Mouse (Mus musculus) thymus, postnatal 10 days (tissue): ENCODE measurements around the gene Cela1.

Experiments
- DNase-seq, 2 experiments: peaks; one replicate each; pipeline ENCODE4 v3.0.0; 2021; ENCODE audit warnings: low spot score in 2 of 2

Gene Cela1

DNA sequence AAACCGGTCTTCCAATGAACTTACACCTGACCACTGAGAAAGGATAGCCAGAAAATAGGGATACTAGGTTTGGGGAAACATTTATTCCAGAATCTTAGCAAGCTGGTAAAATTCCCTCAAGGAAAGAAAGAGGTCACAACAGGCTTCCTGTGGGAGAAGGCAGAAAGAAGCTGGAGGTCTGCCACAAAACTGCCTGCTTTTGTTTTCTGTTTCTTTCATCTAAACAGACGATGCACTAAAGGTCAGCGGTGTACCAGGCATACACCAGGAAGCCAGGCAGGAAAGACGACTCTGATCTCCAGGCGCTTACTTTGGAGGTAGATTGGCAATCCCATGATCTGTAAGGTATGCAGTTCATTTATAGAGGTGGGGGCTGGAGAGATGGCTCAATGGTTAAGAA lies 16.9 kb downstream of the Cela1 start:
- no peak for DNase-seq

DNA sequence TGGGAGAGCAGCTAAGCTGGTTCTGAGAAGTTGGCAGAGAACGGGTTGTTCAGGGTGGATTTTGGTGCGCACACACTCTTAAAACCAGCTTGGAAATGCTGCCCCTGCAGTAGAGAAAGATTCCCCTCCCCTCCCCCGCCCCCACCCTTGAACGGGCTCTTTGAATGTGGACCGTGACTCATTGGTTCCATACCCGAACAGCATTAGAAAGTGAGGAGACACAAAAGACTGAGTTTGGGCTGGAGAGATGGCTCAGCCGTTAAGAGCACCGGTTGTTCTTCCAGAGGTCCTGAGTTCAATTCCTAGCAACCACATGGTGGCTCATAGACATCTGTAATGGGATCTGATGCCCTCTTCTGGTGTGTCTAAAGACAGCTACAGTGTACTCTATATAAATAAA lies 17.7 kb downstream of the Cela1 start:
- DNase-seq = no peak

DNA sequence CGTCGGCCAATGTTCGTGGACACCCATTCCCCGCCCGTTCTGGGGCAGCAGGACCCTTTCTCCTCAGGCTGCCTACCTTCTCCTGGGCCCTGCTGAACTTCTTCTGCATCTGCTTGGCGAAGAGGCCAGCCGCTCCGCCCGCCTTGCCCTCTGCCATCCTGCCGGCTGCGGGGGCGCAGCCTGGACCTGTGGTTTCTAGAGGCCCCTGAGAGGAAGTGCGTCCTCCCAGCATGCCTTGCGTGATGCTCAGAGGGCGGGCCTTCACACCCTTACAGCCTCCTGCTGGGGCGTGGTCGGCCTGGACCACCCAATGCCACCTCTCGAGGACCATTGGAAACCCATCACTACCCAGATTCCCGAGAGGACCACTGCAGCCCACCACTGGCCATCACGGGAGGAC lies 18.4 kb downstream of the Cela1 start, which contains the start of gene Bin2:
Gene Bin2 (minus strand): TSS at position 217 of the 400 bp plus-strand sequence.
- DNase-seq = peak; percentile 86 to 87

DNA sequence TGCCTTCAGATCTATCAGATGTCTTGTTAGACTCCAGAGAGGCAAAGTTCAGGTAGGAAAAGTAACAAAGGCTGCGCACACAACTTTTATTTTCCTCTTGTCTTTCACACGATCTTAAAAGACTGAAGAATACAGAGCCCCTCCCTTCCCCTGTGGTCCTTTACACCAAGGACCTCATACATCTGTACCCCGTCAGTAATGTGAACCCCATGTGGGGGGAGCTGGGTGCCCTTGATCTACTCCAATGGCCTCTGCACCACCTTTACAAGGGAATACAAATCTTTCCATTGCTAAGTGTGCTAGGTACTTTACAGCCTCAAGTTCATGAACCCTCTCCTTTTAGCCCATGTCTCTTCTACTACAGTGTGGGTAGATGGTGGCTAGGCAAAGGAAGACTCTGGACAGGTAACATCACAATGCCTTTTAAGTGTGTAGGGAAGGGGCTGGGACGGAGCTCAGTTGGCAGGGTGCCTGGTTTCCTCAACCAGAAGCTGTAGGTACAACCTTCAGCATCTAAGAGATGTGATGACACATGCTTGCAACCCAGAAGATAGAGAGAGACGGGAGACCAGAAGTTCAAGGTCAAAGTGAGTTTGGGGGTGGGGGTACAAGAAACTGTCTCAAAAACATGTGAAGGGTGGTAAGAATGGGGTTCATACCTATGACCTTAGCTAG lies 19.7 kb downstream of the Cela1 start:
- DNase-seq = peak; percentile 23 to 44

DNA sequence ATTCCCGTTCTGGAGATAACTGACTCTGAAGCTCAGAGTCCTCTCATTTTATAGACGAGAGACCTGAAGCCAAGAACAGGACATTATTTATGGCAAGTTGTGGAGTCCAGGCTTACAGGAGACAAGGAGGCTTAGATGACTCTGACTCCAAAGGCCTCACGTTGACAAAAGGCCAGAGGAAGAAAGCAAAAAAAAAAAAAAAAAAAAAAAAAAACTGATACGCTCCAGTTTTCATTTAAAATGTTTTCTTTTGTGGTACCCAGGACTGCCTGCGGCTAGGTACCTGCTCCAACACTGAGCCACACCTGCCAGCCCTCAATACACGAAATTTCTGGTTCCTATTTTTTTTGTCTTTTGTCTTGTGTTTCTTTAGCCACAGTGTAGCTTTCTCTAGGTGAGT lies 20.3 kb downstream of the Cela1 start:
- DNase-seq = no peak

DNA sequence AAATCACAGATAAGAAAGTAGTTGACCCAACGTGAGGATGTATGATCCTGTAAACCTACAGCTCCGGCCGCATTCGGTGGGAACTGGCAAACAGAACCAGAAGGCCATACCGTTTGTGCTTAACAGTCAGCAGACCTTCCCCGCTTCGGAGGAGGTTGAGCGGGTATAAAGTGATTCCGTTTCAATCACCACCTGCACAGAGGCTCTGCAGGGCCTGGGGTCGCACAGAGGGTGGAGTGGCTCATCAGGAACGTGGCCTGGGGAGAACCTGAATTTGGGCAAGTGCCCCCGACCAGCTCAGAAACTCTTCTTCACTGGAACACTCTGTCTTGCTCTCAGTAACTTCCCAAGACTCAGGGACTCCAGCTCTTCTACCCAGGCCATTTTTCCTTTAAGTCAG lies 20.9 kb downstream of the Cela1 start:
- DNase-seq = peak in 1 of 2 experiments; percentile 27

DNA sequence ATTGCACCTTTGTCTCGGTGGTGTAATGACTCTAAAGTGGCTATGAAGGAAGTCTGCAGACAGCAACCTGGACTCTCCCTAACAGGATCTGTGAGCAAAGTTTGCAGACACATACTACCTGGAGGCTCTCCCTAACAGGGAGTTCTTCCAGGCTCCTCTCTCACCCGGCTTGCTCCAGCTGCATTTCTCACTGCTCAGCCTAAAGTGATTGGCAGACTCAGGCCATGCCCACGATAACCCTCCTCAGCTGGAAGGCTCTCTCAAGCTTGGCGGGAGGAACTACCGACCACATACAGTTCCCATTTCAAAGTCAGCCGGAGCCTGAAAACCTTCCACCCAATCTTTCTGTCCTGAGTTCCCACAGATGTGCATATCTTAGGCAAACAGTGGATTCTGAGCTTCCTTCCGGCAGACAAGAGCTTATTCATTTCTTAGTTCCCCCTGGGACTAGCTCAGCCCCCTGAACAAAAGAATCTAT lies 21.5 kb downstream of the Cela1 start:
- peak in 1 of 2 experiments; percentile 25 for DNase-seq

DNA sequence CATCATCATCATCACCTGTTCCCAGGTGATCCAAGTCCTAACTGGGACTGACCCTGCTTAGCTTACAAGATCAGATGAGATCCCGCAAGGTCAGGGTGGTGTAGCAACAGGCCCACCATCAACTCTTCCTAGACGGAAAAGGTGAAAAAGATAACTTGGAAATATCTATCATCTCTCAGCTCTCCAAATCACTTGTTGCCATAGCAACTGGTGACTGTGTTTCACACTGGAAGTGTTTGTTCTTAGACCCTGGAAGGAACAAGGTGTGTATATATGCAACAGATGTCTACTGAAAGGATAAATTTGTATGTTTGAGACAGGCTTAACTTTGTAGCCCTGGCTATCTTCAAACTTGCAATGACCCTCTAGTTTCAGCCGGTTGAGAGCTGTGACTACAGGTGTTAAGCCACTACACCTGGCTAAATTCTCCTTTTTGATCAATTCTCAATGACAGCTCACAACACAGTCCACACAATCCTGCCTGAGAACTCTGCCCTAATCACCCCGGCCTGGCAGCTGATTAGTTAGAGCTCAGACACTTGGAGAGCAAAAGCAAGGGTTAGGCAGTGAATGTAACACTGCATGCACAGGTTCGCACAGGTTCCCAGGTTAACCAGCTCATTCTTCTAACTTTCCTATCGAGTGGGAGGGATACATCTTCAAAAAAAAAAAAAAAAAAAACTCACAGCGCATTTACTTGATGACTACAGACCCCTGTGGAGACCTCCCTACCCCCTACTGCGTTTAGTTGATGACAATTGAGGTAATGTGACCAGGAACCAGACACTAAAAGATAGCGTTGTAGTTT lies 22.1 kb downstream of the Cela1 start:
- DNase-seq = no peak

DNA sequence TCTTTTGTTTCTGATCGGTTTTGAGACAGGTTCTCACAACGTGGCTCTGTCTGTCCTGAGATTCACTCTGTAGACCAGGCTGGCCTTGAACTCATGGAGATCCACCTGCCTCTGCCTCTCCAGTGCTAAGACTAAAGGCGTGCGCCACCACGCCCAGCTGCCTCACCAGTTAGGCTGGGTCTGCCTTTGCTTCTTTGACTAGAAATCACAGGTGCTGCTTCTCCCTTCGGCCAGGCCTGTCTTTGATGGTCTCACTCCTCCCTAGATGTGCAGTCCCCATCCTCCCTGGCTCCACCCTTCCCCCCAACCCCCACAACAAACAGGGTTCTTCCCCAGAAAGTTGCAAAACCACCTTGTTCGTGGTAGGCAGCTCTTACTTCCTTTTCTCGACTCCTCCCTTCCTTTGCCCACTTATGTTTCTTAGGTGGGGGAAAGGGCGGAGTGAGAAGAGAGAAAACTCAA lies 22.9 kb downstream of the Cela1 start:
- peak; percentile 57 to 65 for DNase-seq

DNA sequence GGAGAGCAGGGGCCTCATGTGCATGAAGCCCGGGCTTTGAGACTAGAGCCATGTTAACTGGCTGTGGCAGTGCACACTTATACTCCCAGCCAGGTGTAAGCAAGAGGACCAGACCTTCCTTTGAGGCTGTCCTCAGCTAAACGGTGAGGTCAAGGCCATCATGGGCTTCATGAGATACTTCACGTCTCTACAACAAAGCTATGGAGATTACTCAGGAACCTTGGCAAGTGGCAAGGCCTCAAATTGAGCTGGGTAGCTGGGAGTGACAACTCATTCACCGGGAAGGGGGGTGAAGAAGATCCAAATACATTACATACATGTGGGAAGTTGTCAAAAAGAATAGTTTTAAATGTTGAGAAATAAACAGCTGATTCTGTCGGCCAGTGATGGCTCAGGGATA lies 26.9 kb downstream of the Cela1 start:
- DNase-seq = no peak

DNA sequence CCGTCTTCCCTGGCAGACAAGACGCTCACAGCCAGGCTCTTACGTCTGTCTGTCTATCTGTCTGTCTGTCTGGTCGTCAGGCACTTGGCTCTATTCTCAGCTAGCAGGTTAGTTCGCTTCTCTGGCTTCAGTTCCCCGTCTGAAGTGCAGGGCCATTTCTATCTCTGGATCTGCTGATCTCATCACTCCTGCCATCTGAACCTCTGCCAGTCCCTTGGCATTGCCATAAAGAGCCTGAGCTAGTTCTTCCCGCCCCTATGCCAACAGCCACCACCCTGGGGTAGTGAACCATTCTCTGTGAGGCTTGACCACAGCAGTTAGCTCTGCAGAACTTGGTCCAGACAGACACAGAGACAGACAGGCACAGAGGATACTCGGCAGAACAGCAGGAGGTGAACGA lies 27.4 kb downstream of the Cela1 start:
- no peak for DNase-seq

DNA sequence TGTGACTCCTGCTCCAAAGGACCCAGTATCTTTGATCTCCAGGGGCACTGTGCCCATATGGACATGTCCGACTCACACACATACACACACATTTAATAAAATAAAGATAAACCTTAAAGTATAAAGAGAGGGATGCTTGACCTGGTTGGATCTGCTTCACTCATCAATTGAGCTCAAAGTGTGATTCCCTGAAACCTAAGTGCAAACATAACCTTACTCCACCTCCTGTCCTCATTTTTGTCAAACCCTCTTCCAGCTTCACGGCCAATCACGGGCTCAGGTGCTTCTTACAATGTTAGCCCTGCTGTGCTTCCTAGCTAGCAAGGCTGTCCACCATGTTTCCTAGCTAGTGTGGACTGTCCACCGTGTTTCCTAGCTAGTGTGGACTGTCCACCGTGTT lies 32.5 kb downstream of the Cela1 start:
- DNase-seq = no peak

DNA sequence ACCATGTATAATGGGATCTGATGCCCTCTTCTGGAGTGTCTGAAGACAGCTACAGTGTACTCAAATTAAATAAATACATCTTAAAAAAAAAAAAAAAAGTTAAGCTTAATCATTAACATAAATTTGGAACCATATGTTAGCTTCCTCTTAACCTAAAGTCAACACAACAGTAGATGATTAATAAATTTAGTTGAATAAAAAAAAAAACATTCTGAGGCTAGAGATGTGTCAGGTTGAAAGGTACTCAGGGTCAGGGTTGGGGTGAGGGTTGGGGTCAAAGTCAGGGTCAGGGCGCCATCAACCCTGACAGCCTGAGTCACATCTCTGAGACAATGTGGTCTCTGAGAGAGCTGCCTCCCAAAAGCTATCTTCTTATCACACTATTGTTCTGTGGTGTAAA lies 33.5 kb downstream of the Cela1 start:
- no peak for DNase-seq

DNA sequence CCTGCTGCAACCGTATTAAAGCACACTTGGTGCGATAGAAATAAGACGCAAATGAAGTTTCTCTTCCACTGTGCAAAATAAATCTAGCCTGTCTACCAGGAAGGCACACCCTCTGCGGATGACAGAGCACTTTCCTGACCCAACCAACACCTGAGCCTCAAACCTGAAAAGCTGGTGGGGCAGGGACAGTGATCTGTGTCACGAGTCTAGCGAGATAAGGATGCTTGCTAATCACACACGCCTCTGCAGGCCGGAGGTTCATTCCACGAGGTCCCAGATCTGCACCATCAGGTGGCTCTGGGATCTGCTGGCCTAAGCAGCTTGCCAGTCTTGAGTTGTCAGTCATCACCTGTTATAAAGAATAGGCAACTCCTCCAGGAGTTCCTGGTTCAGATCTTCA lies 36.1 kb downstream of the Cela1 start:
- DNase-seq = no peak

DNA sequence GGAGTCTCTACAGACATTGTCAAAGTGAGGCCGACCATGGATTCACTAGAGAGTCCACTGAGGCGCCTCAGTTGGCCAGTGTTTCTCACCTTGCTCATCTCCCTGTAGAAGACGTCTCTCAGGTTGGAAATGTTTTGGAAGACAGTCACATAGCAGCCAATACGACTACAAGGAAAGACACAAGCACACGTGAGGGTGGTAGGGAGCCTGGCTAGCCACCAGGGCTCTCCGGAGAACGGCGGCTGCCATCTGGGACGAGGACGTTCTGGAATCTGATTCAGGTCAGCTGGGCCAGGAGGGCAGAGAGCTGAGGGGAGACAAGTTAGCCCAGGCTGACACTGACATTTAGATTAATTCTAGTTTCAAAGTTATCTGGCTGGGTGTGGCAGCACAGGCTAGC lies 37.6 kb downstream of the Cela1 start:
- DNase-seq = no peak

DNA sequence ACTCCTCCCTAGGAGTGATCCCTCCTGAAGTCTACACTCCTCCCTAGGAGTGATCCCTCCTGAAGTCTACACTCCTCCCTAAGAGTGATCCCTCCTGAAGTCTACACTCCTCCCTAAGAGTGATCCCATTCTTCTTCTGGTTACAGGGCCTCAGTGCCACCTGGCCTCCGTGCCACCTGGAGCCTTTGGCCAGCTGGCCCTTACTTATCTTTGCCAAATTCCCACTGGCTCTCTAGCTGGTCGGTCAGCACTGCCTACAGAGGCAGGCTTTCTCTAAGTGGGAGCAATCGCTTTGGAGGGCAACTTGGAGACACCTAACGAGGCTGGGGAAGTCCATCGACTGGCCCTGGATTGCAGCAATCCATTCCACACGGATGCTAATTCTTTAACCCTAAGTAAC lies 41.6 kb downstream of the Cela1 start:
- DNase-seq = no peak

DNA sequence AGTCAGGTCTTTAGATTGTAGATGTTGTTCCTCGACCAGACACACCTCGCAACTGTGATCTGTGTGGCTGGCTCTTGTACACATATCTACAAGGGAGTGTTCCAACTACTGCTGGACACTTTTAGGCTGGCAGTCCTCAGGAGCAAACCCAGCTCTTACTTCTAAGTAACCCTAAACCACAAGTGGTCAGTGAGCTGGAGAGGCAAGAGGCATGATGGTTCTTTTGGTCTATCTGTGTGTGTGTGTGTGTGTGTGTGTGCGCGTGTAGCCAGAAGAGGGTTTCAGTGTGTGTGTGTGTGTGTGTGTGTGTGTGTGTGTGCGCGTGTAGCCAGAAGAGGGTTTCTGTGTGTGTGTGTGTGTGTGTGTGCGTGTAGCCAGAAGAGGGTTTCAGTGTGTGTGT lies 45.3 kb downstream of the Cela1 start:
- DNase-seq = no peak

DNA sequence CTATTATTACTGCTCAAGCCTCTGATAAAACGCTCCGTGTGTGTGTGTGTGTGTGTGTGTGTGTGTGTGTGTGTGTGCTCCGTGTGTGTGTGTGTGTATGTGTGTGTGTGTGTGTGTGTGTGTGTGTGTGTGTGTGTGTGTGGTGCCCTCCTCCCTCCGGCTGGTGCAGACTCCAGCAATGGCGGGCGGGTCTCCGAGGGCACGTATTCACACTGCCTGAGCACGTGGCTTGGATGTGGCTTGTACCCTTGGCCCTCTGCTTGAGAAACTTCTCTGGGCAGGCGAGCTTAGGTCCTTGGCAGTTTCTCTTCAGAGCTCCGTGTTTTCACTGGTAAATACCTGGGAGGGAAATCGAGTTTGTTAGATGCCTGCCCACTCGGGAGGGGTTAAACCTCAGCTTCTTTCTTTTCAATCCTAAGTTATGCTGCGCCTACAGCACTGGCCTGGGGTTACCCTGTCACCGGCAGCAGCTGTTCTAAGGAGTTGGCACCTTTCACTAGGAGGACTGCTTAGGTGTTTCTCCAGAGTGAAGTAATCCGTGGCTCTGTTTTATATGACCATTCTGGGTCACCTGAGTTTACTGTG lies 46.4 kb downstream of the Cela1 start:
- no peak for DNase-seq

DNA sequence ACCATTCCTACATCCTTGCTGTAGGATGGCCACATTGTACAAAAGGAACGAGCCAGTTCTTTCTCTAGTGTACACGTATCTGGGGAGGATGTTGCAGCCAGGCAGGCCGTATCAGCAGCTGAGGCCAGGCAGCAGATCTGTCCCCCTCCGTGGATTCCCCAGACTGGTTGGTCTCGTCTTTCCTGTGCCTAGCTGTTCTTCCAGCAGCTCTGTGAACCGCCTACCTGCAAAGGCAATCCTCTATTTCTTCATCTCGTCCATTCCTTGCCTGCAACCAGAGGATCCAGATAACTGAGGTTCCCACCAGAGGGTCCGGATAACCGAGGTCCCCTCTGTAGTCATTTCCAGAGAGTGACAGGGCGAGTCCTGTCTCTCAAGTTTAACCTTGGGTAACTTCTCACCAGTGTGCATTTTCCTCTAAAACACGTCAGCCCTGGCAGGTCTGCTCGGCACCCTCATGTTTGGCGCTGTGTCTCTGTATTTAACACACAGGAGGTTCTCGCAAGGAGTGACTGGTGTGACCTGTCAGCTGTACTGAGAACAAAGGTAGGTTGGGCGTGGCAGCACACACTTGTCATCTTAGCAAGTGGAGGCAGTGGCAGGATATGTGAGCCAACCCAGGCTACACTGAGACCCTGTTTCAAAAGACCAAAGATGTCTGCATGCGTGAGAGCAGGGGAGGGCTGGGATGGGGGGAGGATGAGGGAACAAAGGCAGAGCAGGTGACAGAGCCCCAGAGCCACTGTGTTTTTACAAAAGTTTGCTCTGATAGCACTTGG lies 47.6 kb downstream of the Cela1 start:
- DNase-seq = no peak

DNA sequence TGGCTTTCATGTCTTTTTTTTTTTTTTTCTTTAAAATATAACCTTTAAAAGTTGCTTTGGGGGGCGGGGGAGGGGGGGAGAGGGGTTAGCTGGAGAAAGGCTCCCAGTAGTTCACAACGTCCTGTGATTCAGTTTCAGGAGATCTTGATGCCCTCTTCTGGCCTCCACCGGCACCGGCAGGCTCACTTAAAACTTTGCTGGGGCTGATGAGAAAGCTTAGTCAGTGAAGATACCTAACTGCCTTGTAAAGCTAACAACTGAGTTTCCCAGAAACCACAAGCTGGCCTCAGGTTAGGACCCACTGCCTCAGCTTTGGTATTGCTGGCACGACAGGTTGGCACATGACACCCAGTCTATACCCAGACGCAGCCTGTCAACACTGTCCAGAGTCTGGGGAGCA lies 50.1 kb downstream of the Cela1 start:
- DNase-seq = peak; percentile 19 to 54

DNA sequence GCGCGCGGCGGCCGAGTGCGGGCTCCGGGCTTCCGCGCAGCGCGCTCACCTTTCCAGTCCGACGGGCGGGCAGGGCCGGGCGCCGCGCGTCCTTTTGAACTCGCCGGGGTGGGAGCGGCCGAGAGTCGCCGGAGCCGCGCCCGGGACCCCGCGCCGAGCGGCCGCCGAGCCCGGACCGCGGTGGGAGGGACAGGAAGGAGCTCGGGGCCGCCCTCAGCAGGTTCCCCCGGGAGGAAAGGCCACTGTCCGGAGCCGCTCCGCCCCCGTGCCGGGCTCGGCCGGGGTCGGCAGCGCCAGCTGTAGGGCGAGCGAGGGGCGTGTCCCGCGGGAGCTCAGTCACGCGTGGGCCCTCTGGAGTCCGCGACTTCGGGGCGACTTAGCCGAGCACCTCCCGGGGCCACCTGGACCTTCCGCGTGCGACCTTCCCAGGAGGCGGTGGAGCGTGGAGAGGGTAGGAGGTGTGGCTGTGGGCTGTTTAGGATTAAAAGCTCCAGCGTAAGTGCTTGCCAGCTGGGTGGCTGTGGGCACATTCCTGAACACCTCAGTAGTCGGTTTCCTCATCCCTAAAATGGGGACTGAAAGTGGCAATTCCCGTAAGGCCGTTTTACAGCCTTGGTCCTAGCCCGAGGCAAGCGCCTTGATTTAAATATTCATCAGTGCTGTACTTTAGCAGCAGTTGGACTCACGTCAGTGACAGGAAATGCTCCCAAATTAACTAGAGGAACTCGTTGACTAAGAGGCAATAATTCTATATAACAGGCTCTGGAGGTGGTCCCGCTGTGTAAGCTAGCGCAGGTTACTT lies 50.8 kb downstream of the Cela1 start, which contains the start of gene Smagp:
Gene Smagp (minus strand): TSS at position 241 of the 802 bp plus-strand sequence.
- no peak for DNase-seq
